Mouse (Mus musculus): Measurements from ENCODE around the gene Btbd1.
A peak's percentile ranks its signal among the peaks of the same experiment; 100 is the strongest.
"Not testable (repeated sequence)": the region's sequence is repeated elsewhere in the genome, so short reads cannot be mapped to it uniquely, and the experiment has no call there.

The Btbd1 gene

GRCm38 (mm10) chr7:81849214-81849613, 20.0 kb upstream of the Btbd1 start:
- DNase-seq: peak; percentile 43 to 53

- DNase-seq: no peak
Observed at GRCm38 (mm10) chr7:81847777-81848176, 18.5 kb upstream of the Btbd1 start.

GRCm38 (mm10) chr7:81847010-81847409, 17.8 kb upstream of the Btbd1 start:
- no peak for DNase-seq

GRCm38 (mm10) chr7:81846008-81846407, 16.8 kb upstream of the Btbd1 start:
- DNase-seq: no peak

GRCm38 (mm10) chr7:81845313-81845712, 16.1 kb upstream of the Btbd1 start:
- no peak for DNase-seq

GRCm38 (mm10) chr7:81844801-81845200, 15.6 kb upstream of the Btbd1 start:
- no peak for DNase-seq

- DNase-seq: no peak
Observed at GRCm38 (mm10) chr7:81843903-81844302, 14.7 kb upstream of the Btbd1 start.

- DNase-seq: no peak
Observed at GRCm38 (mm10) chr7:81842998-81843397, 13.8 kb upstream of the Btbd1 start.

GRCm38 (mm10) chr7:81842141-81842540, 12.9 kb upstream of the Btbd1 start:
- DNase-seq: no peak

- no peak for DNase-seq
Observed at GRCm38 (mm10) chr7:81841439-81841838, 12.2 kb upstream of the Btbd1 start.

GRCm38 (mm10) chr7:81840661-81841181, 11.5 kb upstream of the Btbd1 start:
- DNase-seq: no peak

- no peak for DNase-seq
Observed at GRCm38 (mm10) chr7:81839746-81840145, 10.5 kb upstream of the Btbd1 start.

GRCm38 (mm10) chr7:81837771-81838170, 8.5 kb upstream of the Btbd1 start:
- not testable (repeated sequence) for DNase-seq

GRCm38 (mm10) chr7:81835430-81835829, 6.2 kb upstream of the Btbd1 start:
- no peak for DNase-seq

- peak; percentile 45 to 48 for DNase-seq
Observed at GRCm38 (mm10) chr7:81834847-81835246, 5.6 kb upstream of the Btbd1 start.

GRCm38 (mm10) chr7:81828681-81829378, 401 bp downstream of the Btbd1 start:
- DNase-seq: peak; percentile 55 to 66

GRCm38 (mm10) chr7:81827806-81828667, 1.2 kb downstream of the Btbd1 start:
- peak; percentile 61 to 66 for DNase-seq

- no peak for DNase-seq
Observed at GRCm38 (mm10) chr7:81825381-81825780, 3.9 kb downstream of the Btbd1 start.

- no peak for DNase-seq
Observed at GRCm38 (mm10) chr7:81824906-81825305, 4.3 kb downstream of the Btbd1 start.

GRCm38 (mm10) chr7:81806067-81806466, 23.2 kb downstream of the Btbd1 start:
- DNase-seq: no peak

- peak; percentile 81 to 84 for DNase-seq
Observed at GRCm38 (mm10) chr7:81789095-81789757, 40.0 kb downstream of the Btbd1 start, which contains the start of gene 3110040N11Rik. Gene 3110040N11Rik, minus strand, starts transcription at chr7:81789478.

- DNase-seq: peak in 1 of 2 experiments; percentile 11
Observed at GRCm38 (mm10) chr7:81788536-81788935, 40.7 kb downstream of the Btbd1 start.

GRCm38 (mm10) chr7:81777667-81778218, 51.5 kb downstream of the Btbd1 start:
- DNase-seq: no peak
